Mouse (Mus musculus): ENCODE measurements around the gene Dusp8.

DNA sequence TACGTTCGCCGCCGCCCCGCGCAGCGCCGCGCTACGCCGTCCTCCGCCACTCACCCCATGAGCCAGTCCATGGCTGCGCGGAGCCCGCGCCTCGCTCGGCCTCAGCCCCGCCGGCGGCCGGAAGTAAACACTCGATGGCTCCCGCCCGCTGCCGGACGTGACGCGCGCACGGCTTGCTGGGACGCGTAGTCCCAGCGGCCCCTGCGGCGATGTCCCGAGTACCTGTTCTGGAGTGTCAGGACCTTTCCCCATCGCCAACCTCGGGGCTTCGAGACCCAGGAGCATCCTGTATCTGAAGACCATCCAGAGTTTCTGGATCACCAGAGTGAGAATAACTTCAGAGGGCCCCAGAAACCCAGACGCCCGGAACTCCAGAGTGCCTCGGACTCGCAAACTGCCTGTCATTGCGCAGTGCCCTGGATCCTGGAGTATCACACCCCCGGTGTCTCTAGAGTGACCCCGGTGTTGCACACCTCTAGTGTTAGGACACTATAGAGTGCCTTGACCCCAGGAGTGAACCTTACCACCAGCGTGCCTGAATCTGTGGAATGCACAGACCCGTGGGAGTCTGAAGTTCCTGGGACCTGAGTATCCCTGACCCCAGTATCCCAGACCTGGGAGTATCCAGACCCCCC, 34.6 kb downstream of the Dusp8 start, which contains the start of gene Mob2:
- TF ChIP-seq CTCF (IDR thresholded peaks at IDR 0.05; ENCODE audit: low read depth) (no peak), EP300 (IDR thresholded peaks at IDR 0.05; ENCODE audit: low read depth) (no peak)
